Mouse (Mus musculus) hindbrain, embryonic 10.5 days (tissue): ENCODE results near the gene Olfr25. TPM values are rescaled to one million over a fixed set of nuclear protein-coding genes. Genes with fewer than 3 reads are reported as not detected.

ENCODE experiments used
- DNase-seq: peaks from one replicate; pipeline ENCODE4 v3.0.0-alpha.2; 2017; ENCODE audit warnings: low spot score
- H3K27ac ChIP-seq: fragments of 300-500 bp; sonication (generic); 2 replicates; pipeline ENCODE4 v1.5.1; 2016; ENCODE audit warnings: mild to moderate bottlenecking, moderate library complexity
- H3K27me3 ChIP-seq: fragments of 300-500 bp; sonication (generic); 2 replicates; pipeline ENCODE4 v1.6.1; 2016; ENCODE audit warnings: mild to moderate bottlenecking; ENCODE audit not compliant: poor library complexity, insufficient read depth, severe bottlenecking
- H3K36me3 ChIP-seq: fragments of 300-500 bp; sonication (generic); 2 replicates; pipeline ENCODE4 v1.6.1; 2016; ENCODE audit warnings: mild to moderate bottlenecking, moderate library complexity
- H3K4me1 ChIP-seq: fragments of 300-500 bp; sonication (generic); replicated peaks from 2 replicates; pipeline ENCODE4 v1.6.1; 2016; ENCODE audit warnings: mild to moderate bottlenecking
- H3K4me3 ChIP-seq: fragments of 300-500 bp; sonication (generic); 2 replicates; pipeline ENCODE4 v1.5.1; 2016; ENCODE audit warnings: mild to moderate bottlenecking, moderate library complexity
- H3K9me3 ChIP-seq: fragments of 300-500 bp; sonication (generic); 2 replicates; pipeline ENCODE4 v1.6.1; 2016; ENCODE audit warnings: mild to moderate bottlenecking, moderate library complexity
- WGBS: fragments of 180-500 bp; shearing (Covaris S2); methylation state at CpG from one replicate; pipeline ENCODE4 v1.1.7; 2016; 5-methylcytosine and 5-hydroxymethylcytosine counted together
- polyA plus RNA-seq: library from polyadenylated mRNA; unstranded; fragments of >200 nt; fragmentation: Nextera tagmentation; extraction: Ambion mirVana; gene quantifications from 2 replicates; pipeline ENCODE4 v1.2.1, GENCODE M21; 2016

Gene Olfr25
- not detected in 2 replicates for polyA plus RNA-seq

- WGBS, result 85% methylated on average over 3 of the region's 3 CpGs
- Histone ChIP-seq H3K9me3 (no peaks in the 10 kb centered on the region), H3K4me1 (no peaks in the 10 kb centered on the region)
Measured at GRCm38 (mm10) chr9:38328760-38329159, at the start of gene Olfr25. Gene Olfr25 (plus strand): TSS chr9:38329060.

GRCm38 (mm10) chr9:38290807-38291206 is 38.1 kb upstream of the Olfr25 start, which contains the start of gene Olfr896-ps1:
Gene Olfr896-ps1 (plus strand): TSS chr9:38291107.
- WGBS, result 81% methylated on average over 1 of the region's 1 CpGs
- Histone ChIP-seq H3K36me3 (no peaks in the 10 kb centered on the region), H3K4me1 (no peaks in the 10 kb centered on the region), H3K9me3 (no peaks in the 10 kb centered on the region), H3K27ac (no peak within 1 kb of the TSS), H3K4me3 (no peak within 1 kb of the TSS), H3K27me3 (no peaks in the 10 kb centered on the region)
- DNase-seq, result no peak

More at GRCm38 (mm10) chr9:38328760-38329159, at the start of gene Olfr25:
- Histone ChIP-seq H3K36me3 (no peaks in the 10 kb centered on the region), H3K4me3 (no peak within 1 kb of the TSS), H3K27me3 (no peaks in the 10 kb centered on the region), H3K27ac (no peak within 1 kb of the TSS)
- DNase-seq, result no peak

GRCm38 (mm10) chr9:38348111-38348510 is 19.3 kb downstream of the Olfr25 start, which contains the start of gene Olfr898:
Gene Olfr898 (plus strand): TSS chr9:38348411.
- Histone ChIP-seq H3K27ac (no peak within 1 kb of the TSS), H3K4me1 (no peaks in the 10 kb centered on the region), H3K36me3 (no peaks in the 10 kb centered on the region), H3K9me3 (no peaks in the 10 kb centered on the region), H3K4me3 (no peak within 1 kb of the TSS), H3K27me3 (no peaks in the 10 kb centered on the region)
- 96% methylated on average over 4 of the region's 4 CpGs for WGBS
- DNase-seq, result no peak

- Histone ChIP-seq H3K4me3 (no peak within 1 kb of the TSS), H3K36me3 (no peaks in the 10 kb centered on the region), H3K4me1 (no peaks in the 10 kb centered on the region), H3K27ac (no peak within 1 kb of the TSS), H3K9me3 (no peaks in the 10 kb centered on the region), H3K27me3 (no peaks in the 10 kb centered on the region)
- no peak for DNase-seq
- WGBS, result 93% methylated on average over 2 of the region's 2 CpGs
Measured at GRCm38 (mm10) chr9:38366596-38366995, 37.7 kb downstream of the Olfr25 start, which contains the start of gene Olfr250. Gene Olfr250 (plus strand): TSS chr9:38366896.

GRCm38 (mm10) chr9:38376786-38377185 is 47.9 kb downstream of the Olfr25 start, which contains the start of gene Olfr251:
Gene Olfr251 (plus strand): TSS chr9:38377086.
- no peak for DNase-seq
- no peak within 1 kb of the TSS for H3K4me3 ChIP-seq
- H3K9me3 ChIP-seq, result no peaks in the 10 kb centered on the region
- H3K4me1 ChIP-seq, result no peaks in the 10 kb centered on the region
- no peaks in the 10 kb centered on the region for H3K36me3 ChIP-seq
- WGBS, result 69% methylated on average over 2 of the region's 2 CpGs
- H3K27ac ChIP-seq, result no peak within 1 kb of the TSS
- H3K27me3 ChIP-seq, result no peaks in the 10 kb centered on the region

Other genes starting within 250 kb of the Olfr25 start
- gene Olfr887, start 245.0 kb upstream of the Olfr25 start, polyA plus RNA-seq, result not detected in 2 replicates
- not detected in 2 replicates for gene Olfr888, start 220.9 kb upstream of the Olfr25 start, polyA plus RNA-seq
- gene Olfr889, start 213.9 kb upstream of the Olfr25 start, polyA plus RNA-seq, result 0.10 and 0.21 TPM in 2 replicates
- not detected in 2 replicates for gene Olfr890, start 186.5 kb upstream of the Olfr25 start, polyA plus RNA-seq
- gene Olfr891, start 148.2 kb upstream of the Olfr25 start, polyA plus RNA-seq, result not detected in 2 replicates
- gene Olfr893, start 120.7 kb upstream of the Olfr25 start, polyA plus RNA-seq, result not detected in 2 replicates
- not detected in 2 replicates for gene Olfr894, start 111.0 kb upstream of the Olfr25 start, polyA plus RNA-seq
- not detected in 2 replicates for gene Olfr143, start 76.3 kb upstream of the Olfr25 start, polyA plus RNA-seq
- gene Olfr895, start 61.2 kb upstream of the Olfr25 start, polyA plus RNA-seq, result not detected in 2 replicates
- not detected in 2 replicates for gene Olfr896-ps1, start 38.0 kb upstream of the Olfr25 start, polyA plus RNA-seq
- gene Olfr898, start 19.4 kb downstream of the Olfr25 start, polyA plus RNA-seq, result not detected in 2 replicates
- not detected in 2 replicates for gene Olfr250, start 37.8 kb downstream of the Olfr25 start, polyA plus RNA-seq
- not detected in 2 replicates for gene Olfr251, start 48.0 kb downstream of the Olfr25 start, polyA plus RNA-seq
- not detected in 2 replicates for gene Olfr147, start 72.6 kb downstream of the Olfr25 start, polyA plus RNA-seq
- not detected in 2 replicates for gene Olfr901, start 100.4 kb downstream of the Olfr25 start, polyA plus RNA-seq
- gene Olfr902, start 118.6 kb downstream of the Olfr25 start, polyA plus RNA-seq, result not detected in 2 replicates
- not detected in 2 replicates for gene Olfr904, start 134.1 kb downstream of the Olfr25 start, polyA plus RNA-seq
- not detected in 2 replicates for gene Olfr905, start 142.0 kb downstream of the Olfr25 start, polyA plus RNA-seq
- gene Olfr906, start 158.0 kb downstream of the Olfr25 start, polyA plus RNA-seq, result not detected in 2 replicates
- gene Olfr907, start 166.7 kb downstream of the Olfr25 start, polyA plus RNA-seq, result not detected in 2 replicates
- gene Olfr911-ps1, start 192.5 kb downstream of the Olfr25 start, polyA plus RNA-seq, result not detected in 2 replicates
- not detected in 2 replicates for gene Olfr910, start 208.8 kb downstream of the Olfr25 start, polyA plus RNA-seq